Mouse (Mus musculus): ENCODE measurements around the gene Tada2a.

The Tada2a gene

DNA sequence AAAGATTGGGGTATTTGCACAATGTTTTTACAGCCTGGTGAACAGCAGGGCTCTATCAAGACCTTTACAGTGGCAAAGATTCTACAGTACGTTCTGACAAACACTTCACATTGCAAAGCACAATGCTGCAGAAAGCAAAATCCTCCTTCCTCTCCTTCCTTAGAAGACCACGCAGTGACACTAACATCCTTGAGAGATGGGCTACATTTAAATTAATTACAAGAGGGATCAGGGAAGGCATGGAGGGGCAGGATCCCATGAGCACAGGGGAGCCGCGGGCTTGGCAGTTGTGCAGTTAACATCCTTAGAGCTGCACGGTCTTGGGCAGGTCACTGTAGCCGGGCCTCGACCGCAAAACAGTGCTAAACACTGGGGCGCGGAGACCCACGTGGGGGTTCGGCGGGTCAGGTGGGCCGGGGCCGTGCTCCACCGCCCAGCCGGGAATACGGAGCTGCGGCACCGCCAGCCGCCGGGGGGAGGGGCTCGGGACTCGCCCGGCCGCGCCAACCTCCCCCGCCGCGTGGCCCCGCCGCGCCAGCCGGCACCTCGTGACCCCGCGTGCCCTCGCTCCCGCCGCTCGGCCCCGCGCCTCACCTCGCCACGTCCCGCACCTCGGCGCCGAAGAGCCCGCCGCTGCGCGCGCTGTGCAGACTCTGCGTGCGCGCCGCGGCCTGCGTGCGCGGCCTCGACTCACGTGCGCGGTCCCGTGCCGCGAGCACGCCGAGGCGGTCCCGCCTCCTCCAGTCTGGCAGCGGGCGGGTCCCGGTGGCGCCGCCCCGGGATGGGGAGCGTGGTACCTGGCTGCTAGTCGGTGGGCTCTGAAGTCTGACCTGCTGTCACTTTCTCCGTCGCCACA, at the start of gene Tada2a, which contains the start of gene Acaca:
Gene Tada2a (minus strand): TSS at position 658 of the 856 bp plus-strand sequence.
Gene Acaca (plus strand): TSS at position 730 of the 856 bp plus-strand sequence.
- DNase-seq = peak; percentile 84

GRCm38 (mm10) chr11:84178571-84178970, 49.2 kb upstream of the Tada2a start:
- no peak for DNase-seq

- no peak for DNase-seq
Observed at GRCm38 (mm10) chr11:84172539-84173435, 43.4 kb upstream of the Tada2a start.

DNA sequence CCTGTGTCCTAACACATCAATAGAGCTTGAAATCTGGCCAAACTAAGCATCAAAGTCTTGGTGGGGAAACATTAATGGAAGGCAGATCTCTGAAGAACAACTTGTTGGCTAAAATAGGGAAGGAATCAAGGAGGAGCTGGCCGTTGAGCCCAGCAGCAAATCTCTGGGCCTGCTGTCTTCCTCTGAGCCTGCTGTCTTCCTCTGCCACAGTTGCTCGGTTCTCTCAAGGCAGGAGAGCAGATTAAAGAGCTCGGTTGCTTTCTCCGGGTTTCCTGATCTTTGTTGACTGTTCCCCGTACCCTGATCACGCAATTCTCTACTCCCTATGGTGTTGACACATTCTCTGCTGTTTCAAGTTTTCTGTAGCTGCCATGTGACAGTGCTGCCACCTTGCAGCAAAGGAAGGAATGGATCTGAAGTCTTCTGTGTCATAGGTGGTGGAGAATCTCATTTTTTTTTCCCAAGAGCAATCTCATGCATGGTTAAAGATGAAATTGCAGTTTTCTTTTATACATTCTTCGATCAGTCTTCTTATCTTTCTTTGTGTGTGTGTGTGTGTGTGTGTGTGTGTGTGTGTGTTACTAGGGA, 39.4 kb upstream of the Tada2a start:
- peak; percentile 49 for DNase-seq

DNA sequence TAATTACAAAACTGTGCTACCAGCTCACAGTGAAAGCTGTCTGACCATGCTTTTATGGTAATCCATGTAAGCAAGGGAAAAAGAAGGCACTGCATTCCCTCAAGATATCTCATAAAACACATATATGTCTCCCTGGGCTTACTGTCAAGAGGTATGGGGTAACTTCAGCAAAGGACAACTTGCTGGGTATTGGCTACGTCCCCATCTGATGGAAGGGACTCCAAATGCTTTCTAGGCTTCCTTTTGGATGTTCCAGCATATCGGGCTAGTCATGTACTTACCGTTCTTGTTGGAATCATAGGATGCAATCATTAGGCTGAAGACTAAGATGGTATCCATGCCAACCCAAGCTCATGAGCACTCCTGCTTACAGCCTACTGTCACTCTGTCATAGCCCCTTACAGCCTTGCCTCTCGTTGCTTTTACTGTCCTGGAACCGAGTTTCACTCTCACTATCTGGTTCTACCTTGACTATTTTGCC, 37.7 kb upstream of the Tada2a start, which contains the start of gene Gm11437:
Gene Gm11437 (minus strand): TSS at position 431 of the 481 bp plus-strand sequence.
- DNase-seq = no peak

- DNase-seq = no peak
Observed at GRCm38 (mm10) chr11:84164561-84164960, 35.2 kb upstream of the Tada2a start.

DNA sequence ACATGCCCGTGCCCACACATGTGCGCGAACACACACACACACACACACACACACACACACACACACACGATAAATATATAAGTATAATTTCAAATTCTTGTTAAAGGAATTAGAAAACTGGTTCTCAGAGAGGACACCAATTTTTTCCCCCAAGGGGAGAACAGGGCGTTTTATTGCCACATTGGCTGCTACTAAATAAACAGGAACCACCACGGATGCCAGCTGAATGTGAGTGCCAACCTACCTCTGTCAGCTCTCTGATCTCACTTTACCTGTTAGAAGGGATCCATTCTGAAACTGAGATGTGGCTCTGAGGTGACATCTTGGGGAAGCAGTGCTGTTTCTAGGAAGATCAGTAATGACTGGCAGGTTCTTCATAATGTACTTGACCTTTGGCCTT, 34.7 kb upstream of the Tada2a start:
- no peak for DNase-seq

GRCm38 (mm10) chr11:84156535-84157262, 27.3 kb upstream of the Tada2a start:
- DNase-seq = no peak

DNA sequence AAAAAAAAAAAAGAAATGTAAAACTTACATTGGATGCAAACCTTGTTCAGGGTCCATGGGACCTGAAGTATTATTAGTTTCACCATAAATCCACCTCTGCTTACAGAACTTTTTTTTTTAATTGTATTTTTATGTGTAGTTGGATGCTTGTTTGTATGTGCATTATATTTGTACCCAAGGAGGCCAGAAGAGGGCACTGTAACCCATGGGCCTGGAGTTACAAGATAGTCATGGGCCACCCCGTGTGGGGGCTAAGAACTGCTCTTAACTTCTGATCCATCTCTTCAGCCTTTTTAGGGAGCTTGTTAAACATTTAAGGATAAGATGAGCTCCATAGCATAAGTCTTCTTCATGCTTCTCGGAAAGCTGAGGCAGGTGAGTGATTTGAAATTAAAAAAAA, 21.5 kb upstream of the Tada2a start:
- no peak for DNase-seq

GRCm38 (mm10) chr11:84146081-84146480, 16.7 kb upstream of the Tada2a start:
- no peak for DNase-seq

DNA sequence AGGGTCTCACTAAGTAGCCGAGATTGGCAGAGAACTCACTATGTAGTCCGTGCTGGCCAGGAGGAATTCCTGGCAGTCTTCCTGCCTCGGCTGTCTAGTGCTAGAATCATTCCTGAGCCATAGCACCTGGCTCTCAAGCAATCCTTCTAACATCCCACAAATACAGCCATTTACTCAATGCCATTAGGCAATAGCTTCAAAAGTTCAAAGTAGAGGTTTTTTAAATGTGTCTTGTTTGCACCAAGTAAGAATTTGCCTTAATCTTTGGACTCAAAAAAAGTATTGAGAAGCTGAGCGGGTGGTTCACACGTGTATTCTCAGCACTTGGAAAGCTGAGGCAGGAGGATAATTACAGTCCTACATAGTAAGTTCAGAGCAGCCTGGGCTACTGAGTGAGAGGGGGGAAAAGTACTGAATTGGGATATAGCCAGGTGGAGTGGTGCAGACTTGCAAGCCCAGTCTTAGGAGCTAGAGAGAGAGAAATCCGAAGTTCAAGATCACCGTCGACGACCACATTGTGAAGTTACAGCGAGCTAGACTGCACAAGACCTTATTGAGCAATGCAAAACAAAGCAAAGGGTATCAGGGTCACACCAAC, 15.9 kb upstream of the Tada2a start:
- DNase-seq = no peak

GRCm38 (mm10) chr11:84141752-84142151, 12.4 kb upstream of the Tada2a start:
- peak; percentile 71 for DNase-seq

DNA sequence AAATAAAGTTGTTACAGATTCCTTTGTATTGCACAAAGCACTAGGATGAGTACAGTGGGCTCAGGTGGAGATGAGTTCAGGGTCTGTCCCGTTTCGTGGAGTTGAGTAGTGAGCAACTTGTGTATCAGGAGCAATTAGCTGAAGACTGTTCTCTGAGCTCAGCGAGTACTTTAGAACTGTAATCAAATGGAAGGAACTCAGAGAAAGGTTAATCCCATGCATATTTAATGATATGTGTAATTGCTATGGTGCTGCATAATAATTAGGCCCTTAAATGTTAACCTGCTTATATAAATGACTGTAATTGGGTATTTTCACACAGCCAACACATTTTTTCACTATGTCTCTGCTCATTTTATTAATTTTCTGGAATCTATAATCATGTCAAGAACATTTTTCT, 7.1 kb upstream of the Tada2a start:
- DNase-seq = no peak

DNA sequence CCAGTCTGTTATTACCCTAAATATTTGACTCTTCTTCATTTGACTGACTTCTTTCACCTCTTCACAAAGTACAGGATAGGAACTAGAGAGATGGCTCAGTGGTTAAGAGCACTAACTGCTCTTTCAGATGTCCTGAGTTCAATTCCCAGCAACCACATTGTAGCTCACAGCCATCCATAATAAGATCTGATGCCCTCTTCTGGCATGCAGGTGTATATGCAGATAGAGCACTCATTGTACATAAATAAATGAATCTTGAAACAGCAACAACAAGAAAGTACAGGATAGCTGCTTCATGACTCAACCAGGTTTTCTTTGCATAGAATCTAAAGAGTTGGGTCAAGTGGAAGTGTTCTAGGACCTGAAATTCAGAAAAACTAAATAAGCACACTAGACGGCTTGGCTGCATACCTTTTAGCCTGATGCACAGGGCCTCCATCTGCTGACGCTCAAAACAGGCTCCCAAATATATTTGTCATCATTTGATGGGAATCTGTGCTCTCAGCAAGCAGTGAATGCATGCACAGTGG, 5.0 kb upstream of the Tada2a start:
- DNase-seq = no peak

- DNase-seq = no peak
Observed at GRCm38 (mm10) chr11:84129799-84130185, 392 bp upstream of the Tada2a start.

DNA sequence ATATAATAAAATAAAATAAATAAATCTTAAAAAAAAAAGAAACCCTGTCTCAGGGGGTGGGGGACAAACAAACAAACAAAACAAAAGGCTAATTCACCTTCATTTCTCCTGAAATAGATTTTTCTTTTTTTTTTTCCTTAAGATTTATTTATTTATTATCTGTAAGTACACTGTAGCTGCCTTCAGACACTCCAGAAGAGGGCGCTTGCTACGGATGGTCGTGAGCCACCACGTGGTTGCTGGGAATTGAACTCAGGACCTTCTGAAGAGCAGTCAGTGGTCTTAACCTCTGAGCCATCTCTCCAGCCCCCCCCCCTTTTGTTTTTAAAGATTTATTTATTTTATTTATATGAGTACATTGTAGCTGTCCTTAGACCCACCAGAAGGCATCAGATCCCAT, 1.4 kb downstream of the Tada2a start:
- no peak for DNase-seq

- no peak for DNase-seq
Observed at GRCm38 (mm10) chr11:84121051-84121956, 8.1 kb downstream of the Tada2a start.

GRCm38 (mm10) chr11:84117431-84117830, 12.0 kb downstream of the Tada2a start:
- no peak for DNase-seq

DNA sequence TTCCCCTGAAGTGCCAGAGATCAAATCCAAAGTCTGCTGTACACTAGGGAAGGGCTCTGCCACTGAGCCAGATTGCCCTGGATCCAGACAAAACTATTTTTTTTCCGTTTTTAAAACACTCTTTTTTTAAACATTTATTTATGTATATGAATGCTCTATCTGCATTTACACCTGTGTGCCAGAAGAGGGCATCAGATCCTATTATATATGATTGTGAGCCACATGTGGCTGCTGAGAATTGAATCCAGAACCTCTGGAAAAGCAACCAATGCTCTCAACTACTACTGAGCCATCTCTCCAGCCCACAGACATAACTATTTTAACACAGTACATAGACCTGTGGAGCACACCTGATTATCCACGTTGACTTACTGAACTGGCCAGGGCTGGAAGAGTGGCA, 13.2 kb downstream of the Tada2a start:
- no peak for DNase-seq

DNA sequence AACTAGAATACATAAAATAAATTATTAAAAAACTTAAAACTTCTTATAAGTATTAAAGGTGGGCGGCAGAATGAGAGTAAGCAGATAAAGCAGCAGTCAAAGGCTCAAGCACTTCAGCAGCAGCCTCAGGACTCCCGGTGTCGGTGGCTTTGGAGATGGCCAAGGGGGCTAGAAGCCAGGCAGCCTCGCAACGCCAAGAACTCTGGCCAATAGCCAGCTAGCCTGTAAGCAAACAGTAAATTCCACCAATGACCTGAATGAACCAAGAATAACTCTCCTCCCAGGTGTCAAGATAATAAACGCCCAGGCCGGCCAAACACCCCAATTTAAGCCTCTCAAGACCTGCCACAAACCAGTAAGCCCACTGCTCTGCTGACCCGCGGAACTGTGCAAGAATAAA, 13.8 kb downstream of the Tada2a start:
- no peak for DNase-seq

DNA sequence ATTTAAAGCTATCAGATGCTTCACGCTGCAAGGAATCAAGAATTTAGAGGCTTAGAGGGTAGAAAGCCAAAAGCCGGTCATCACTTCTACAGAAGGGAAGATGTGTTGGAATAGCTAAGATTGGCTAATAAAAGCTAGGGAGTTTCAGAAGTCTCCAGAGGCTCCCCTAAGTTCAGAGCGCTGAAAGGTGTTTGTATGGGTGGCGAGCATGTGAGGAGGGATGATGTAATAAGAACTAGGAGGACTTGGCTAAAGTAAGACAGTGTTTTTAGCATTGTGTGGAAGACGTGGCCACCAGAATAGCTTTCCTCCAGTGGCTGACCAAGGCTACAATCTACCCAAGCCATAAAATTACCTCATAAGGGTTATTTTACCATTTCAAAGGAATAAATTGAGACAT, 15.8 kb downstream of the Tada2a start:
- DNase-seq = no peak

All from kidney, adult 18-20 months (tissue).